Mouse (Mus musculus) heart, adult 2 months (tissue): ENCODE measurements around the gene Lyg2. TPM values are rescaled to one million over a fixed set of nuclear protein-coding genes. Genes with fewer than 3 reads are reported as not detected.

Source experiments
- DNase-seq, 2 experiments: peaks; one replicate each; pipeline ENCODE4 v3.0.0; 2021
- H3K27ac ChIP-seq: fragments of 200-600 bp; 2 replicates; pipeline ENCODE4 v1.8.1; 2022
- H3K27me3 ChIP-seq: fragments of 200-500 bp; 2 replicates; pipeline ENCODE4 v1.6.1; 2012; ENCODE audit warnings: mild to moderate bottlenecking, low read length, inconsistent platforms, mixed read lengths; ENCODE audit not compliant: control insufficient read depth, insufficient read depth
- H3K36me3 ChIP-seq: fragments of 200-500 bp; 2 replicates; pipeline ENCODE4 v1.6.1; 2012; ENCODE audit warnings: low read length, inconsistent platforms; ENCODE audit not compliant: control insufficient read depth, insufficient read depth
- H3K4me1 ChIP-seq: fragments of 200-500 bp; 2 replicates; pipeline ENCODE4 v1.6.1; 2011; ENCODE audit warnings: low read length; ENCODE audit not compliant: control insufficient read depth, insufficient read depth
- H3K4me3 ChIP-seq: fragments of 200-600 bp; 2 replicates; pipeline ENCODE4 v1.8.1; 2022
- H3K79me2 ChIP-seq: fragments of 200-500 bp; replicated peaks from 2 replicates; pipeline ENCODE4 v1.6.1; 2012; ENCODE audit warnings: mild to moderate bottlenecking, inconsistent platforms, low read length, moderate library complexity, mixed read lengths; ENCODE audit not compliant: control insufficient read depth, insufficient read depth
- H3K9ac ChIP-seq: fragments of 200-500 bp; 2 replicates; pipeline ENCODE4 v1.6.1; 2012; ENCODE audit warnings: low read depth, mild to moderate bottlenecking, control low read depth, inconsistent platforms, low read length, mixed read lengths
- CTCF ChIP-seq: fragments of 200-600 bp; IDR thresholded peaks from 2 replicates; pipeline ENCODE4 v1.8.1; 2022; ENCODE audit warnings: antibody characterized with exemption, mild to moderate bottlenecking, moderate library complexity
- EP300 ChIP-seq: fragments of 200-500 bp; IDR thresholded peaks from 2 replicates; pipeline ENCODE4 v1.6.1; 2011; ENCODE audit warnings: low read depth, low read length, control low read depth; ENCODE audit not compliant: insufficient read depth
- POLR2A ChIP-seq: fragments of 200-500 bp; IDR thresholded peaks from 2 replicates; pipeline ENCODE4 v1.6.1; 2011; ENCODE audit warnings: mild to moderate bottlenecking, low read depth, low read length, control low read depth; ENCODE audit not compliant: insufficient read depth
- WGBS: fragments of 180-500 bp; shearing (Covaris S2); methylation state at CpG from one replicate; pipeline ENCODE4 v1.1.7; 2018; 5-methylcytosine and 5-hydroxymethylcytosine counted together
- intact Hi-C: fragments of 180-260 bp; cut with DNase I; formaldehyde crosslinking; loops from one replicate; pipeline ENCODE4 v1.15.1; 2025
- polyA plus RNA-seq: library from polyadenylated mRNA; depleted of rRNA; stranded (reverse); fragments of >200 nt; gene quantifications from 2 replicates; pipeline ENCODE4 v1.2.3, GENCODE M21; 2012
- total RNA-seq, 2 experiments: library from RNA; stranded (reverse); gene quantifications; 2 replicates each; pipeline ENCODE4 v1.2.3; 2021

Gene Lyg2
- total and polyA plus RNA-seq, 3 experiments, result not detected

DNA sequence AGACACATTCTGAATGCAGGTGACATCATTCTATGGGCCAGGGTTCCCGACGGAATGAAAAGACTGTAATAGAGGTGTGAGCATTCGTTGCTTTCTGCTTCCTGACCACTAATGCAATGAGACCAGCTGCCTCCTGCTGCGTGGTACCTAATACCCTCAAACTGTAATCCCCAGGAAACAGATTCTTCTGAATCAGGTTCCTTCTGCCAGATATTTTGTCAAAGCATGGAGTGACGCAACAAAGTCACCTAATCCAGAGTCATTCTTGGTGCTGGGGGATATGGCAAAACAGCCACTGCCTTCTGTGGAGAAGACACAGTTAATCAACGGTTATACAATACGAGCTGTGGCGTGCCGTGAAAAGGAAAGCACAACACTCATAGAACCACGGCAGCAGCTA is 47.7 kb downstream of the Lyg2 start:
- intact Hi-C loops, result no loop called here

DNA sequence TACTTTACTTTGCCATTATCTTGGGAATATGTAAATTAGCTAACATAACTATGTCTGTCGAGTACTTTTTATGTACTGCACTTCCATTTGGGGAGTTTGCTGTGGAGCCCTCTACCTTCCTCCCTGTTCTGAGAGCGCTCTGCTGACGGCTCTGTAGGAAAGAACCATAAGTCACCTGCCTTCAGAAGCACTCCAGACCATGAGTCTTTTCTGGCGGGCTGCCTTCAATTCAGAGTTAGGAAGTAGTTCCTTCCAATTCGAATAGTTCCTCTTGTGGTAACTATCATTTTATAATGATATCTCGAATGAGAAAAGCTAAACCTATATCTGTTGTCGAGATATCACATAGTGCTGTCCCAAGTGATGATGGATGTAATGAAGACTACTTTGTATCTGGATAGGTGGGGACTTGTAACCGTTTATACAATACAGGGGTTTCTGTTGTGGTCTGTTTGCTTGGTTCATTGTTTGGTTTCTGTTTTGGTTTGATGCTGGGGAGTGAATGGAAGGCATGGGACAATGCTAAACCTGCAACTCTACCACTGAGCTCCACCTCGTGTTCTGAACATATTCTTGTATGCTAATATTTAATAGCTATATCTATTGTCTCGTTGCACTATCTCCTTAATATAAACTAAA is 48.5 kb downstream of the Lyg2 start:
- intact Hi-C loops, result loop anchor here (2.0 kb wide), 1 partner anchor 189 kb away; no protein-coding TSS in a partner anchor
- 55% methylated on average over 10 of the region's 10 CpGs for whole genome bisulfite sequencing

More for the DNA sequence above, 47.7 kb downstream of the Lyg2 start:
- Histone ChIP-seq H3K4me1 (peaks cover 2% of the 10 kb centered on the region), H3K27me3 (no peaks in the 10 kb centered on the region), H3K36me3 (no peaks in the 10 kb centered on the region), H3K79me2 (no peaks in the 10 kb centered on the region), H3K27ac (no peak overlapping the region), H3K9ac (no peak overlapping the region), H3K4me3 (no peak overlapping the region)
- no peak for TF ChIP-seq CTCF
- no peak for DNase-seq
- WGBS, result 59% methylated on average over 10 of the region's 10 CpGs

DNA sequence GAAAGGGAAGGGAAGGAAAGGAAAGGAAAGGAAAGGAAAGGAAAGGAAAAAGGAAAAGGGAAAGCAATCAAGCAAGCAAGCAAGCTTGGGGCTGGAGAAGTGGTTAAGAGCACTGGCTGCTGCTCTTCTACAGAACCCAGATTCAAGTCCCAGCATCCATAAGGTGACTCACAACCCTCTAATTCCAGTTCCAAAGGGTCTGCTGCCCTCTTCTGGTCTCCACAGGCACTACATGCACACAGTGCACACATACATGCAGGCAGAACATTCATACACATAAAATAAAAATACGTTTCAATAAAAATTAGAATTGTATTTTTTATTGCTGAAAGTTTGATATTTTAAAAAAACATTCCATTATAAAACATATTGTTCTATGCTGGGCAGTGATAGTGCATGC is 49.2 kb downstream of the Lyg2 start:
- intact Hi-C loops, result loop anchor here (2.0 kb wide), 1 partner anchor 188 kb away; no protein-coding TSS in a partner anchor
- DNase-seq, result peak in 1 of 2 experiments; percentile 36
- Histone ChIP-seq H3K27ac (no peak overlapping the region), H3K79me2 (no peaks in the 10 kb centered on the region), H3K36me3 (no peaks in the 10 kb centered on the region), H3K4me3 (no peak overlapping the region), H3K27me3 (no peaks in the 10 kb centered on the region), H3K4me1 (peaks cover 2% of the 10 kb centered on the region), H3K9ac (no peak overlapping the region)
- peak; percentile 79 for TF ChIP-seq CTCF
- no peak for TF ChIP-seq POLR2A
- TF ChIP-seq EP300, result no peak
- WGBS, result 74% methylated on average over 1 of the region's 1 CpGs

More for the DNA sequence above, 48.5 kb downstream of the Lyg2 start:
- Histone ChIP-seq H3K4me3 (no peak overlapping the region), H3K9ac (no peak overlapping the region), H3K4me1 (peaks cover 2% of the 10 kb centered on the region), H3K27ac (no peak overlapping the region), H3K27me3 (no peaks in the 10 kb centered on the region), H3K79me2 (no peaks in the 10 kb centered on the region), H3K36me3 (no peaks in the 10 kb centered on the region)
- DNase-seq, result no peak
- no peak for TF ChIP-seq POLR2A
- TF ChIP-seq EP300, result no peak
- no peak for TF ChIP-seq CTCF

DNA sequence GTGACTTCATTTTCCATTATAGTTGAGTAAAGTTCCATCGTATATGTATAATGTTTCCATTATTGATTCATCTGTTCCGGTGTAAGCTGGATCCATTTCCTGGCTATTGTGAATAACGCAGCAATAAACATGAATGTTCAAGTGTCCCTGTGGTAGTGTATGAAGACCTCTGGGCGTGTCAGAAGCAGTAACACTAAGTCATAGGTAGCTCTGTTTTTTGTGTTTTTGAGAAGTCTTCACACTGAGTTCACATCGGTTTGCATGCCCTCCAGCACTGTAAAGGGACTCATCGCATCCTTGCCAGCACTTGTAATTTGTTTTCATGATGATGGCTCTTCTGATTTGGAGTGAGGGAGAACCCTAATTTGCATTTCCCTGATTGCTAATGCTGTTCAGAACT is 50.0 kb downstream of the Lyg2 start, which contains the start of gene Tsga10:
Gene Tsga10 (minus strand): TSS at position 144 of the 400 bp plus-strand sequence.
- Histone ChIP-seq H3K27me3 (no peaks in the 10 kb centered on the region), H3K79me2 (no peaks in the 10 kb centered on the region), H3K36me3 (no peaks in the 10 kb centered on the region), H3K9ac (peak within 1 kb of the TSS; percentile 72), H3K27ac (peak within 1 kb of the TSS; percentile 92), H3K4me1 (no peaks in the 10 kb centered on the region), H3K4me3 (peak within 1 kb of the TSS; percentile 81)
- WGBS, result 78% methylated on average over 6 of the region's 6 CpGs
- no peak for TF ChIP-seq CTCF
- no peak for DNase-seq
- intact Hi-C loops, result loop anchor here (2.0 kb wide), 1 partner anchor 187 kb away; no protein-coding TSS in a partner anchor

DNA sequence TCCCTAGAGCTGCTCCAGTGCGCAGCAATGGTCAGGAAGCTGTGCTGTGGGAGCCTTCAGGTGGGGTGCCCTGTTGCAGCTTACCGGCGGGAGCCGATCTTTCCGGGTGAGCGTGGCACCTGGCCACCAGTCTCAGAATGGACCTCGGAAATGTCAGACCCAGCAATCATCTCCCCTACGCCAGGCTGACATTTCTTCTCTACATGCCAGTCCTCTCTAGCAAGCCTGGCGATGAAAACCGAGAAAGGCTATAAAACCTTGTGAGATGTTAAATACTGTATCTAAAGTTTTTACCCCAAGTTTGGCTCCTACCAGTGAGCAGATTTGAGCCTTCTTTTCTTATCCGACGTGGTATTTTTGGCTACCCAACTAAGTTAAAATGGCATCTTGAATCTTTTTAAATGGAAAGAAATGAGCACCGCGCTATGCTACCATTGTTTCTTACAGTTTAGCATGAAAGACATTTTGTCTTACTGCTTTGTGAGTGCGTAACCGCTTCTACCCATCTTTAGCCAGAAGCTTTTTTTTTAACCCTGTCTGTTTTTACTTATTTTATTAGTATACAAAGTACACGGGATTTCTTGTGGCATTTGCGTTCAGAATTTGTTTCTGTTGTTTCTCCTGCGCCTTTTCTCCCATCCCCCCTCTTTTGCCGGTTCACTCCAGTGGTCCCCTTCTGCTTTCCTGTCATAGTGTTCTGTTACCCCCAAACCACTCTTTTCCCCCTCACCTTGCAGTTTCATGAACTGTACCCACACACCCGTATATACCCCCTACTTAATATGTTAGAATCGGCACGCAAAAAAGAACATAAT is 50.7 kb downstream of the Lyg2 start:
- peak; percentile 95 for TF ChIP-seq POLR2A
- TF ChIP-seq EP300, result no peak
- Histone ChIP-seq H3K27me3 (no peaks in the 10 kb centered on the region), H3K4me3 (peak overlapping the region; percentile 81), H3K9ac (peak overlapping the region; percentile 72), H3K4me1 (no peaks in the 10 kb centered on the region), H3K27ac (peak overlapping the region; percentile 92), H3K79me2 (no peaks in the 10 kb centered on the region), H3K36me3 (no peaks in the 10 kb centered on the region)
- WGBS, result 9% methylated on average over 23 of the region's 23 CpGs
- no peak for DNase-seq
- intact Hi-C loops, result loop anchor here (1.0 to 2.0 kb wide), 3 partner anchors 25 to 187 kb away; partner anchors contain the start of genes Mitd1, Mrpl30 and Txndc9
